Mouse (Mus musculus): ENCODE results near the gene Fbn1. TPM values are rescaled to one million over a fixed set of nuclear protein-coding genes. Genes with fewer than 3 reads are reported as not detected.

Gene Fbn1
- polyA plus RNA-seq, 1 experiment from 2014 or later: 14.8 TPM

DNA sequence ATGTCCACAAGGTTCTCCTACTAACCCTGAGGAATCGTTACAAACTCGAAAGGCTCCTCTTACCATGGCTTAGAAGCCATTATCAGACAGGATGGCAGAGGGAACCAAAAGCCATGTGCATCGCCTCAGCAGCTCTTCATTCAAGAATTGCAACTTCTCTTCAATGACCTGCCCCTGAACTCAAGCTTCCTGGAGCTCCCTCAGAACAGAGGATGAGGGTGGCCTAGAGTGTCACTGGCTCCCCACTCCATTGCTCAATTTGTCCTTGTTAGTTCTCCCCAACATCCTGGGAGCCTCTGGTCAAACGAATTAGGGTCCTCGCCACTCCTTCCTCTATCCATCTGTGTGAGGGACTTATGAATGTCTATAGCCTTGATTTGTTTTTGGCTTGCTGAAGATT, 231.1 kb downstream of the Fbn1 start:
- no peak overlapping the region for H3K4me3 ChIP-seq (ENCODE audit: low read length)
- H3K4me2 ChIP-seq (ENCODE audit: low read depth, low read length): no peak overlapping the region
- no peak for ATAC-seq (replicated peaks; ENCODE audit: extremely low read depth, insufficient read depth, low FRiP score)
- 82% methylated on average over 5 of the region's 5 CpGs for WGBS
- no peak overlapping the region for H3K9ac ChIP-seq (ENCODE audit: low read length)
- 0 out of 2 replicates have a peak, but pooled peaks cover 2% of the 10 kb centered on the region for H3K4me1 ChIP-seq (ENCODE audit: control insufficient read depth, insufficient read depth, low read length)
- no peaks in the 10 kb centered on the region for H3K36me3 ChIP-seq (ENCODE audit: control insufficient read depth, insufficient read depth)
- no peak overlapping the region for H3K27ac ChIP-seq (ENCODE audit: low read length)
- H3K27me3 ChIP-seq (ENCODE audit: control insufficient read depth, insufficient read depth, low read length): no peaks in the 10 kb centered on the region
- H3K9me3 ChIP-seq (replicated peaks; ENCODE audit: control insufficient read depth, low read length): peaks cover 1% of the 10 kb centered on the region; the same call in 1 of the 2 replicates

DNA sequence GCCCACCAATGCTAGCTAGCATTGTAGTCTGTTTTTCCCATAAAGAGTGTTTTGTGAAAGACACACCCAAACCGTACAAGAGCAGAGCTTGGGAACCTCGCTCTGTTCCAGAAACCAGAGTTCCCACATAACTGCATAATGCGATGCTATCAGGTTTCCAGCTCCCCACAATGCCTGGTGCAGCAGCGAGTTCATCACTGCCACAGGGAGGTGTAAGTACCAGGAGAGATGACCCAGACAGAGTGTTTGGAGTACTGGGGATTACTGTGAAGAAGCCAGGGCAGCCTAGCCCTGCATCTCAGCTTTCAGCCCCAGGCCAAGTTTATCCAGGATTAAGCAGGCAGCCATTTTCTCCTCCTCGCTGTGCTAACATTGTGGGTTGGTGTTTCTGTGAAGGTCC, 232.2 kb downstream of the Fbn1 start:
- no peak for ATAC-seq (replicated peaks; ENCODE audit: extremely low read depth, insufficient read depth, low FRiP score)
- Histone ChIP-seq H3K4me3 (ENCODE audit: low read length) (no peak overlapping the region), H3K36me3 (ENCODE audit: control insufficient read depth, insufficient read depth) (no peaks in the 10 kb centered on the region), H3K27me3 (ENCODE audit: control insufficient read depth, insufficient read depth, low read length) (no peaks in the 10 kb centered on the region), H3K4me1 (ENCODE audit: control insufficient read depth, insufficient read depth, low read length) (0 out of 2 replicates have a peak, but pooled peaks cover 2% of the 10 kb centered on the region), H3K9ac (ENCODE audit: low read length) (no peak overlapping the region), H3K27ac (ENCODE audit: low read length) (no peak overlapping the region), H3K9me3 (replicated peaks; ENCODE audit: control insufficient read depth, low read length) (peaks cover 5% of the 10 kb centered on the region; the same call in 1 of the 2 replicates), H3K4me2 (ENCODE audit: low read depth, low read length) (no peak overlapping the region)
- WGBS: 50% methylated on average over 5 of the region's 5 CpGs

DNA sequence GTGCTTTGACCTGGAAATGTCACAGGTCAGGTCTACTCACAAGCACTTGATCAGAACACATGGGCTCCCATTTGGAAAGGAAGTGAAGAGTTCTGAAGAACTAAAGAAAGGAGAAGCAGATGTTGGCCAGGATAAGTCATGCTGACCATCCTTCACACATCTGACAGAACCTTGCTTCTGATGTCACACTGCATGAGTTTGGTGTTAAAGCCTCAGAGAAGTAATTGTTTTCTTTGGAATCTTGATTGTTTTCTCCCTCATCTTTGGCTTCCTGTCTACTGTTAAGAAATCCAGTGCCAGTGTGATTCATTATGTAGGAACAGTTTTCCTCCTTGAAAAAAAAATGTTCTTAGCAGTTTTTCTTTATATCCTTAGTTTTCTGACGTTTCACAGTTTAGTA, 238.9 kb downstream of the Fbn1 start:
- Histone ChIP-seq H3K36me3 (ENCODE audit: control insufficient read depth, insufficient read depth) (no peaks in the 10 kb centered on the region), H3K4me1 (ENCODE audit: control insufficient read depth, insufficient read depth, low read length) (no peaks in the 10 kb centered on the region; the same call in 1 of the 2 replicates), H3K9ac (ENCODE audit: low read length) (no peak overlapping the region), H3K27me3 (ENCODE audit: control insufficient read depth, insufficient read depth, low read length) (no peaks in the 10 kb centered on the region), H3K27ac (ENCODE audit: low read length) (no peak overlapping the region), H3K4me3 (ENCODE audit: low read length) (no peak overlapping the region), H3K4me2 (ENCODE audit: low read depth, low read length) (no peak overlapping the region), H3K9me3 (replicated peaks; ENCODE audit: control insufficient read depth, low read length) (peaks cover 5% of the 10 kb centered on the region; the same call in 1 of the 2 replicates)
- 61% methylated on average over 1 of the region's 1 CpGs for WGBS
- ATAC-seq (replicated peaks; ENCODE audit: extremely low read depth, insufficient read depth, low FRiP score): no peak

DNA sequence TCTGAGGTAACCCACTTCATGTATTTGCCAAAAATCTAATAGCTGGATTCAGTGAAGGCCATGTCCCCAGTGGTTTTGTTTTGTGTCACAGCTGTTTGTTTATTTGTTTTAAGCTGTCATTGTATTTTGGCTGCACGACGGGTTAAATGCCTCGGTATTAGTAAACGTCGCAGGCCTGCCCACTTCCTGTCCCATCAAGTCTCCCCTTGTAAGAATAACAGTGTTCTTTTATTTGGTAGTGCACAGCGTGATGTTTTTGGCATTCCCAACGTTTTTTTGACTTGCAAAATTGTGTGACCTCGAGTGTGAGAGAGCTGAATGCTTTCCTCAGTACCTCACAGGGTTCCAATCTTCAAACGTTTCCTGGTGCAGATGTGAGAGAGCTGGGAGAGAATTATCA, 244.0 kb downstream of the Fbn1 start:
- Histone ChIP-seq H3K36me3 (ENCODE audit: control insufficient read depth, insufficient read depth) (no peaks in the 10 kb centered on the region), H3K9ac (ENCODE audit: low read length) (no peak overlapping the region), H3K4me1 (ENCODE audit: control insufficient read depth, insufficient read depth, low read length) (no peaks in the 10 kb centered on the region; the same call in 1 of the 2 replicates), H3K4me2 (ENCODE audit: low read depth, low read length) (no peak overlapping the region), H3K9me3 (replicated peaks; ENCODE audit: control insufficient read depth, low read length) (no peaks in the 10 kb centered on the region), H3K27me3 (ENCODE audit: control insufficient read depth, insufficient read depth, low read length) (no peaks in the 10 kb centered on the region), H3K27ac (ENCODE audit: low read length) (no peak overlapping the region), H3K4me3 (ENCODE audit: low read length) (no peak overlapping the region)
- no peak; the same call in 1 of the 2 replicates for ATAC-seq (replicated peaks; ENCODE audit: extremely low read depth, insufficient read depth, low FRiP score)
- WGBS: 15% methylated on average over 9 of the region's 9 CpGs

DNA sequence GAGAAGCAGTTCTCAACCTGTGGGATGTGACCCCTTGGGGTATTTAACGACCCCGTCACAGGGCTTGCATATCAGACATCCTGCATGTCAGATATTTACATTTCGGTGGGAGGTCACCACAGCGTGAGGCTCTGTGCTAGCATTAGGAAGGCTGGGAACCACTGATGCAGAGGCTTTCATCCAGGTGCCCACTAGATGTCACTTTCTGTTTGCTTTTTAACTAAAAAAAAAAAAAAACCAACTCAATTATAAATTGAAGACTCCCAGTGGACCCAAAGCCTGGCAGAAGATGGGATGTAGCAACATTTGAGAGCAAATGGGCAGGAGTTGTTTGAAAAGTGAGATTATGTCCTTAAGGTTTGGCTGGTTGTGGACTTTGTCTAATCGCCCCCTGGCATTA, 244.7 kb downstream of the Fbn1 start:
- Histone ChIP-seq H3K27ac (ENCODE audit: low read length) (no peak overlapping the region), H3K4me2 (ENCODE audit: low read depth, low read length) (no peak overlapping the region), H3K36me3 (ENCODE audit: control insufficient read depth, insufficient read depth) (peaks cover 1% of the 10 kb centered on the region), H3K9ac (ENCODE audit: low read length) (no peak overlapping the region), H3K27me3 (ENCODE audit: control insufficient read depth, insufficient read depth, low read length) (no peaks in the 10 kb centered on the region), H3K9me3 (replicated peaks; ENCODE audit: control insufficient read depth, low read length) (no peaks in the 10 kb centered on the region), H3K4me1 (ENCODE audit: control insufficient read depth, insufficient read depth, low read length) (no peaks in the 10 kb centered on the region; the same call in 1 of the 2 replicates), H3K4me3 (ENCODE audit: low read length) (no peak overlapping the region)
- no peak for ATAC-seq (replicated peaks; ENCODE audit: extremely low read depth, insufficient read depth, low FRiP score)
- WGBS: 20% methylated on average over 5 of the region's 5 CpGs

DNA sequence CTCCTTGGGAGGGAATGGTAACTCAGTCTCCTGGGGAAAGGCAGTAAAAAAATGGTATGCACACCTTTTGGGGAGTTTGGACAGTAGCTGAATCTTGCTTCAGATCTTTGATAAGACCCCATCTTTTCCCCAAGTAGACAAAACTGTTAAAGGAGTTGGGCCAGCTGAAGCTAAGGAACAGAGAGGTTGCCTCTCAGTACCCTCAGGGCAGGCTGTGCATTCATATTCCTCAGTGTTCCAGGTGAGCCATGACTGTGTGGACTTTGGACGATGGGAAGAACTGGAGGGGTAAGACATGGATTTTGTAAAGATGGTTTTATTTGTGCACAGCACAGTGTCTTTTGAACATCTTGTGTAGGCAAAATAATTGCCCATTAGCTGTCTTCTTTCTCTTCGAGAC, 247.5 kb downstream of the Fbn1 start:
- Histone ChIP-seq H3K9me3 (replicated peaks; ENCODE audit: control insufficient read depth, low read length) (no peaks in the 10 kb centered on the region), H3K4me3 (ENCODE audit: low read length) (no peak overlapping the region)
- 77% methylated on average over 2 of the region's 2 CpGs for WGBS

DNA sequence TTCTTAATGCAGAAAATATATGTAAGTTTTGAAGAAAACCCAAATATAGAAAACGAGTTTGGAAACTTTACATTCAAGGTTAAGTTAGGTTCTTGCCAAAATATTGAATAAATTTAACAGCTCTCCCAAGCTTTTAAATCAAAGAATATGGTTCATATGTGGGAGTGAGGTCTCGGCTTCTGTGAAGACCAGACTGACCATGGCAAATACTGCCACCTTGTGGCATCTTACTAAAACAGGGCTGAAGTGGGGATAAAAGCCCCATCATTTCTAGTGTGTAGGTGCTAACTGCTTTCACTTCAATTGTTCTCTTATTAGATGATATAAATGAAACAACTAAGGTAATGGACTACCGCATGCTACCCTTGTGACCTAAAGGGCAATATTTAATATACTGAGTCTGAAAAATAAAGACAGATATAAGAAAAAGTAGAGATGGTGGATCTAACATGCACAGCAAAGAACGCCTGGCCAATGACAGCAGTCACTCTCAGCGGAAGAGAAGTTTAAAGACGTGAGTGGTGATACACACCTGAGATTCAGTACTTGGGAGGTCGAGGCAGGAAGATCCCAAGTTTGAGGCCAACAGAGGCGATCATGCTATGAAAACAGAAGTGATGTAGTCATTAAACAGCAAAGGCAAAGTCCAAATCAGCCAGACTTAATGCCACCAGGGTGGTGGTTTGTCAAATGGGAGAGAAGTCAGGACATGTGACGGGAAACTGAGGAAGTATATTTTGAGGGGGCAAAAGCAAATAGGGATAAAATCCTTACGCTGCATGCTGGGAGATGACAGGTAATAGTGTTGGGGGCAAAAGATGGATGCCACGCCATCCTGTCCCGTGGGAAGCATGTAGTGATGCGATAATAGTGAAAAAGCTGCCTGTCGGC, 248.3 kb downstream of the Fbn1 start:
- Histone ChIP-seq H3K9me3 (replicated peaks; ENCODE audit: control insufficient read depth, low read length) (0 out of 2 replicates have a peak, but pooled peaks cover 2% of the 10 kb centered on the region), H3K4me1 (ENCODE audit: control insufficient read depth, insufficient read depth, low read length) (no peaks in the 10 kb centered on the region; the same call in 1 of the 2 replicates), H3K4me2 (ENCODE audit: low read depth, low read length) (no peak overlapping the region), H3K36me3 (ENCODE audit: control insufficient read depth, insufficient read depth) (peaks cover 18% of the 10 kb centered on the region), H3K4me3 (ENCODE audit: low read length) (no peak overlapping the region), H3K27ac (ENCODE audit: low read length) (no peak overlapping the region), H3K9ac (ENCODE audit: low read length) (no peak overlapping the region), H3K27me3 (ENCODE audit: control insufficient read depth, insufficient read depth, low read length) (no peaks in the 10 kb centered on the region)
- no peak for ATAC-seq (replicated peaks; ENCODE audit: extremely low read depth, insufficient read depth, low FRiP score)
- 79% methylated on average over 14 of the region's 14 CpGs for WGBS

More for the DNA sequence above, 247.5 kb downstream of the Fbn1 start:
- H3K4me2 ChIP-seq (ENCODE audit: low read depth, low read length): no peak overlapping the region
- H3K27ac ChIP-seq (ENCODE audit: low read length): no peak overlapping the region
- H3K27me3 ChIP-seq (ENCODE audit: control insufficient read depth, insufficient read depth, low read length): no peaks in the 10 kb centered on the region
- ATAC-seq (replicated peaks; ENCODE audit: extremely low read depth, insufficient read depth, low FRiP score): no peak
- peaks cover 15% of the 10 kb centered on the region for H3K36me3 ChIP-seq (ENCODE audit: control insufficient read depth, insufficient read depth)
- H3K9ac ChIP-seq (ENCODE audit: low read length): no peak overlapping the region
- H3K4me1 ChIP-seq (ENCODE audit: control insufficient read depth, insufficient read depth, low read length): no peaks in the 10 kb centered on the region; the same call in 1 of the 2 replicates

DNA sequence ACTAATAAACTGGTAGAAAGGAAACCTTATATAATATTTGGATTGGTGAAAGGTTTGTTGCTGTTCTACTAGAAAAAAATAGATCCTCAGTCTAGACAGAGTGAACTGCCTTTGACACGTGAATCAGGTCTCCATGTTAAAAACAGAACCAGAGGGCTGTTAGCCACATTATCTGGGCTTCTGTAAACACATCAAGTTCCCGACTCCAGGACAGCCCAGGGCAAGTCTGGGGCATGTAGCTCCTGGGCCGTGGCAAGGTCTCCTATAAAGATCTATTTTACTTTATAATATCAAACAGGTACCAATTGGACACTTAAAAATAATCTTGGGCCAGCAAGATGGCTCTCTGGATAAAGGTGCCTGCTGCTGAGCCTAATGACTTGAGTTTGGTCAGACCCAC, 251.9 kb downstream of the Fbn1 start:
- Histone ChIP-seq H3K36me3 (ENCODE audit: control insufficient read depth, insufficient read depth) (peaks cover 46% of the 10 kb centered on the region), H3K27ac (ENCODE audit: low read length) (no peak overlapping the region), H3K27me3 (ENCODE audit: control insufficient read depth, insufficient read depth, low read length) (no peaks in the 10 kb centered on the region), H3K9ac (ENCODE audit: low read length) (no peak overlapping the region), H3K4me1 (ENCODE audit: control insufficient read depth, insufficient read depth, low read length) (0 out of 2 replicates have a peak, but pooled peaks cover 2% of the 10 kb centered on the region), H3K9me3 (replicated peaks; ENCODE audit: control insufficient read depth, low read length) (0 out of 2 replicates have a peak, but pooled peaks cover 2% of the 10 kb centered on the region), H3K4me3 (ENCODE audit: low read length) (no peak overlapping the region), H3K4me2 (ENCODE audit: low read depth, low read length) (no peak overlapping the region)
- 51% methylated on average over 3 of the region's 3 CpGs for WGBS
- no peak for ATAC-seq (replicated peaks; ENCODE audit: extremely low read depth, insufficient read depth, low FRiP score)

DNA sequence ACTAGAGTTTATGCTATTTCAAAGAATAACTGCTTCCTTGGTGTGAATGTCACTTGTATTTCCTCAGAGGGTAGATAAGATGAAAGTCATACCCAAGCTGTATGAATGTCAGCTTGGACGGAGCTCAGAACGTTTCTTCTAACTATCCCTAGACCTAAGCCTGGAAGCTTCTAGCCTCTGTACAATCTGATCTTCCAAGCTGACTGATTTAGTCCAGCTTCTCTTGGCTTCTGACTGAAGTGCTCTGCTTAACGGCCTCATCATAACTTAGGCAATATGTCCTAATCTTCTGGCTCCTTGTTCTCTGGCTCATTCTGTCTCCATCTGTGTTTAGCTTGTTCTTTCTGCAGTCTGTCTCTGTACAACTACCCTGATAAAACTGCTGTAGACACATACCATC, 253.2 kb downstream of the Fbn1 start:
- Histone ChIP-seq H3K36me3 (ENCODE audit: control insufficient read depth, insufficient read depth) (peaks cover 53% of the 10 kb centered on the region), H3K27ac (ENCODE audit: low read length) (no peak overlapping the region), H3K4me3 (ENCODE audit: low read length) (no peak overlapping the region), H3K9ac (ENCODE audit: low read length) (no peak overlapping the region), H3K27me3 (ENCODE audit: control insufficient read depth, insufficient read depth, low read length) (no peaks in the 10 kb centered on the region), H3K4me2 (ENCODE audit: low read depth, low read length) (no peak overlapping the region), H3K9me3 (replicated peaks; ENCODE audit: control insufficient read depth, low read length) (0 out of 2 replicates have a peak, but pooled peaks cover 2% of the 10 kb centered on the region), H3K4me1 (ENCODE audit: control insufficient read depth, insufficient read depth, low read length) (0 out of 2 replicates have a peak, but pooled peaks cover 2% of the 10 kb centered on the region)
- ATAC-seq (replicated peaks; ENCODE audit: extremely low read depth, insufficient read depth, low FRiP score): no peak
- WGBS: 74% methylated on average over 3 of the region's 3 CpGs
